Mouse (Mus musculus) lung, postnatal 10 days (tissue): ENCODE results near the gene Irf2bp1.
A peak's percentile ranks its signal among the peaks of the same experiment; 100 is the strongest.

Experiments
- DNase-seq: peaks from one replicate; pipeline ENCODE4 v3.0.0; 2021

Irf2bp1 gene

DNA sequence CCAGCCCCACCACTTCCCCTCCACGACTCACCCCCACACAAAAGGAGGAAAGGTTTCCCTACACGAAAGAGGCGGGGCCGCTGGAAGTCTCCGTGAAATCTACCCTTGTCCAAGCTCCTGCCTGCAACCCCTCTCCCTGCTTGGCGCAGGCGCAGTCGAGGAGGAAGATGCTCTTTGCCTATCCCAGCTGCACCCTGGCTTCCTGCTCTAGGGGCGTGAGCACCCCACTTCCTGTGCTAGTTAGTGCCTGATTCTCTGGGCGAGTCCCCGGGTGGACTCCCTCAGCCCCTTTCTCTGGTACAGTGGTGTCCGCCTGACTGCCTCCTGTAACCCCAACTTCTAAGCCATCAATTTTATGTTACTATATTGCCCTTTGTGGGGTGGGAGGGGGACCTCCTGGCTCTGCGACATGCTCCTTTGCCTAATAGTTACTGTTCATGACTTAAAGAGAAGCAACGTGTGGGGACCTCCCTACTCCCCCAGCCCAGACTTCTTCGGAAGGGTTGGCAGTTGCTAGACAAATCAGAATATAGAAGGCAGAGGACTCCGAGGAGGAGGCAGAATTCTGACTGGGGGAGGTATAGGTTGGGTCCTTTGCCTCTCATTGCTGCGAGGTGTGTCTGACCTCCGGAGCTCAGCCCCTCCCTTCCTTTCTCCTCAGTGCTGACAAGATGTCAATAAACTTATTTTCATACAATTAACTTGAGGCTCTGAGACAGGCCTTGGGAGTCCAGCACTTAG lies 2.6 kb upstream of the Irf2bp1 start:
- DNase-seq: peak; percentile 87

DNA sequence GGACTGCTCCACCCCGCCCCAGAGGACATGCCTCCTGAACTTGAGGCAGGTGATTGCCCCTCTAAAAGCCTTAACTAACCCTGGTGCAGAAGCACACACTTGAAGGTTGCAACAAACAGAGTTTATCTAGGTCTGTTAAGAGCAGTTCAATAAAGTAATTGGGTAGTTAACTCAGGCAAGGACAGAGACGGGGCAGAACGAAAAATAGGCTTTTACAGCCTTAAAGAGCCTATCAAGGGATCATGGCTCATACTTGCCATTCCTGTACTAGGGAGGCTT lies 2.1 kb upstream of the Irf2bp1 start:
- DNase-seq: no peak

DNA sequence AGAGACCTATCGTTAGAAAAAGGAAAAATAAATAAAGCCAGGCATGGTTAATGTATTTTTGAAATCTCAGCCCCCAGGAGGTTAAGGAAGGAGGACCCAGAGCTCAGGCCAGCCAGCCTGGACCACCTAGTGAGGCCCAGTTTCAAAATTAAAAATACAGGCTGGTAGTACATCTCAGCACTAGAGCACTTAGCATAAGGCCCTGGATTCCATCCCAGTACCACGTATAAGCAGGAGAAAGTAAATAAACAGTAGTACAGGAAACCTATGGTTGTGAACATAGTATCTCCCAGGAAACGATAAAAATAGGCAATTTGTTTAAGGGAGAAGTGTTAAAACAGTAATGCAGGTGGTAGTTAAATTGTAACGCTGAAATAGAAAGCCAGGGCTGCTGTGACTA lies 1.7 kb upstream of the Irf2bp1 start:
- DNase-seq: no peak

DNA sequence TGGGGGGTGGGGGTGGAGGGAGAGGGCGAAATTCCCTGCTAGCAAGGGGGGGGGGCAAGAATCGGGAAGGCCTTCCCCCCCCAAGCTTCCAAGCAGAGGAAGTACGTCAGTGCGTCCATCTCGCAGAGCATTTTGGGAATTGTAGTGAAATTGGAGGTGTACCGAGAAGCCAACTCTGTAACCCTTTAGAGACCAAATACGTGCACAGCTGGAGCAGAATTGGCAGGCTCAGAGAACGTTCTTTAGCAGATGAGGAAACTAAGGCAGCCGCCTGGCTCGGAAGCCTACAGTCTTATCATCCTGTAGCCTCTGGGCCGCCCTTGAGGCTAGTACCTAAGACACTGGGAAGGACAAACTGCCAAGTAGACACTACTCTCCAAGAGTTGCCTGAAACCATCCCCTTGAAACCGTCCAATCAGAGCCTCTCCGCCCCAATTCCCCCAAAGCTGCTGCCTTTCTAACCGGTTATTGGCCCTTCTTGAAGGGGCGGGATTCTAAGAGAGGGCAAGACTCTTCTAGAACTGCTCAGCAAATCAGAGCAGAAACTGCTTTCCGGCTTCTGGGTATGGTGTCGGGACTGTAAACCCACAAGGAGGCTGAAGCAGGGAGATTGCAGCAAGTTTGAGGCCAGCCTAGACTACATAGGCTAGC lies 871 bp upstream of the Irf2bp1 start:
- peak; percentile 89 for DNase-seq

DNA sequence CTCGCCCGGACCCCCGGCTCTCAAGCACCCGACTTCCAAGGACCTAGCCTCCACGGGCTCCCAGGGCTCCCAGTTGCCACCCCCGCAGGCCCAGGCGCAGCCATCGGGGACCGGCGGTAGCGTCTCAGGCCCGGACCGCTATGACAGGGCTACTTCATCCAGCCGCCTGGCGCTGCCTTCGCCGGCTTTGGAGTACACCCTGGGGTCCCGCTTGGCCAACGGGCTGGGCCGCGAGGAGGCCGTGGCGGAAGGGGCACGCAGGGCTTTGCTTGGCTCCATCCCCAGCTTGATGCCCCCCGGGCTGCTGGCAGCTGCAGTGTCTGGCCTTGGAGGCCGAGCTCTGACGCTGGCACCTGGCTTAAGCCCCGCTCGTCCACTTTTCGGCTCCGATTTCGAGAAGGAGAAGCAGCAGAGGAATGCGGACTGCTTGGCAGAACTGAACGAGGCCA lies 811 bp downstream of the Irf2bp1 start:
- DNase-seq: peak; percentile 34

DNA sequence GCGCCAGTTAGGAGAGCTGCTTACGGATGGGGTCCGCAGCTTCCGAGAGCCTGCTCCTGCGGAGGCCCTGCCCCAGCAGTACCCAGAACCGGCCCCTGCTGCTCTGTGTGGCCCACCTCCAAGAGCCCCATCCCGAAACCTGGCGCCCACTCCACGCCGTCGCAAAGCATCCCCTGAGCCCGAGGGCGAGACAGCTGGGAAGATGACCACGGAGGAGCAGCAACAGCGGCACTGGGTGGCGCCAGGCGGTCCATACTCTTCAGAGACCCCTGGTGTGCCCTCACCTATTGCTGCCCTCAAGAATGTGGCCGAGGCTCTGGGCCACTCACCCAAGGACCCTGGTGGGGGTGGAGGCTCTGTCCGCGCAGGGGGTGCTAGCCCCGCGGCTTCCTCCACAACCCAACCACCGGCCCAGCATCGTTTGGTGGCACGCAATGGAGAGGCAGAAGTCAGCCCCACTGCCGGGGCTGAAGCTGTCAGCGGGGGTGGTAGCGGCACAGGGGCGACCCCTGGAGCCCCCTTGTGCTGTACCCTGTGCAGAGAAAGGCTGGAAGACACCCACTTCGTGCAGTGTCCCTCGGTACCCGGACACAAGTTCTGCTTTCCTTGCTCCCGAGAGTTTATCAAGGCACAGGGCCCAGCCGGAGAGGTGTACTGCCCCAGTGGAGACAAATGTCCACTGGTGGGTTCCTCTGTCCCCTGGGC lies 1.7 kb downstream of the Irf2bp1 start:
- DNase-seq: no peak

DNA sequence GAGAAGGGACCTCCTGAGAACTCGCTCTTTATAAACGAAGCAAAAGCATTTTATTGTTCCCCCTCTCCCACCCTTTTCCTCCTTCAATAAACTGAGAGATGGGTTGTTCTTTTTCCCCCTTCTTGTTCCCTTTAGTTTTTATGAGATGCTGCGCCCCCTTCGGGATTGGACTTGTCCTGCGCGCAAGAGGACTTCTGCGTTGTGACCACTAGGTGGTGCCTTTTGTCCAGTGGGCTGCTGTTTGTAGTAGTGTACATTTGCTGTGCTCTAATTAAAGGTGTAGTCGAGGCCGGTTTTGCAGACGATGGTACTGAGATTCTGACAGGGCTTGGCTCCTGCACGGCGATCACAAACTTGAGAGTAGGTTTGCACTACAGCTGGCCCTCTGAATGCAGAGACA lies 2.6 kb downstream of the Irf2bp1 start:
- peak; percentile 92 for DNase-seq

DNA sequence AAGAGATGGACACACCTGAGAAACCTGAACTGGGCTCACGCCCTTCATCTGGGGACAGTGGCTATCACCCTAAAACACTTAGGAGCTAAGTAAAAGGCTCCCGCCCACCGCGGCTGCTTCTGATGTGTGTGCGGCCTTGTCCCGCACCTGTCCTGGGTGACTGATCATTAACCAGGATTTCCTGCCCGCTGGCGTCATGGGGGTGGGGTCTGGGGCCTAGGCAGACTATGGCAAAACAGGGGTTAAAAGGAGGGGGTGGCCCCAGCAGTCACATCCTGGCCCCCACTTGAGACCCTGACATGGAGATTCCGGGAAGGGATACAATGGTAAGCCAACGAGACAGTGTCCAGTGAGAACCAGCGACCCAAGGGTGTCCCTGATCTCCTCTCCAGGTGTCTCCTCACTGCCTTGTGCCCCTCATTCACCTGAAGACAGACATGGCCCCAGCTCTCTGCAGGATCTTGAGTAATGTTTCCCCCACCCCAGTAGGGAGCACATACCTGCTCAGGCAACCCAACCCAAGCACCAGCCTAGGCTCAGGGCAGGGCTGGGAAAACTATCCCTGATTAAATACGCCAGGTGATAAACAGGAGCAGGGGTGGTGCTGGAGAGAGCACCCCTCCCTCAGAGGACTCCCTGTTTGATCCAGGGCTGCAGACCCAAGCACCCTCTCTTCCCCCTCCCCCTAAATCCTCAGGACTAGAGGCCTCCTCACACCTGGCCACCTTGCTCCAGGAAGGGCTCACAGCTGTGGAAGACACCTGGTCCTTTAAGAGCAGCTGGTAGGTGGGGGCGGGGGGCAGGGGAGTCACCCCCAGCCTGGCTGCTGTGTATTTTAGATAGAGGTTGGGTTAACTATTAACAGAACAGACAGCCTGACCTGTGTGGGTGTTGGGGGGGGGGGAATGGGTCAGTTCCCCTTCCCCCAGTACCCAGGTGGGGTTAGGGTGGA lies 3.5 kb downstream of the Irf2bp1 start:
- DNase-seq: no peak

DNA sequence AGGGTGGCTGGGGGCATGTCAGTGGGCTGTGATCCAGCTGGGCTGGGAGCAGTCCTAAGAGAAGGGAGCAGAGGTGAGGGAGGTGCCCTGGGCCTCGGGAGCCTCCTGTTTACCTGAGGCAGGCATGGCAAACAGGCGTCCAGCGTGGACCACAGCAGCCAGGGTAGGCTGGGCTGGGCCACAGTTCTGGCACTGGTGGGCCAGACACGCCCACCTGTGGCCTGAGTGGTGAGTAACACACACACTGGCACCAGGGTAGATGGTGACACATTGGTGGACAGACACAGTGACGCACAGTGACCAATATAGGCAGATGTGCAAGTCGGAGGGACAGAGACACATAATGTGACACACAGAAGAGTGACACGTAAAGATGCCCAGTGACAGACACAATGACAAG lies 6.7 kb downstream of the Irf2bp1 start:
- DNase-seq: no peak

DNA sequence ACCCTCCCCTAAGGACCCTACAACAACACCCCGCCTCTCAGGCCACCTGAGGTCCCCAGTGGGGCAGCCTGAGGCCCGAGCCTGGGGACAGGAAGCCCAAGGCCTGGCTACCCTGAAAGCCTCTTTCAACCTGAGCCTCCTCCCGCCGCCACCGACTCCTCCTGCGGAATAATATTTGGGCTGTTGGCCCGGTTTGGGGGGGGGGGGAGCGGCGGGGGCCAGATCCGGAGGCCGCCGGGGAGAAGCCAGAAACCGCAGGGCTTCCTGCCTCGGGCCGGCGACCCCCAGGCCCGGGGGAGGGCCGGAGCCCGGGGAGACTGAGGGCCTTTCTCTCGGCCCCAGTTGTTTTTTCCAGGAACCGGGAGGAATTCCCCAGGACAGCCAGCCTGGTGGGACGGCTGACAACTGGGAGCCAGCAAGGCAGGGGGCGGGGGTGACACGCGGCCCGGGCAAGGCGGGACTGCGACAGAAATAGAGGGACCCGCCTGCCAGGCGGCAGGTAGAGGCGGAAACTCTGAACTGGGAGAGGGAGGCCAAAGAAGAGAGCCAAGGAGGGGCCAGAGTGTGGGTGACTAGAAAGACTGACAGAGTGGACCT lies 8.3 kb downstream of the Irf2bp1 start:
- DNase-seq: peak; percentile 62

DNA sequence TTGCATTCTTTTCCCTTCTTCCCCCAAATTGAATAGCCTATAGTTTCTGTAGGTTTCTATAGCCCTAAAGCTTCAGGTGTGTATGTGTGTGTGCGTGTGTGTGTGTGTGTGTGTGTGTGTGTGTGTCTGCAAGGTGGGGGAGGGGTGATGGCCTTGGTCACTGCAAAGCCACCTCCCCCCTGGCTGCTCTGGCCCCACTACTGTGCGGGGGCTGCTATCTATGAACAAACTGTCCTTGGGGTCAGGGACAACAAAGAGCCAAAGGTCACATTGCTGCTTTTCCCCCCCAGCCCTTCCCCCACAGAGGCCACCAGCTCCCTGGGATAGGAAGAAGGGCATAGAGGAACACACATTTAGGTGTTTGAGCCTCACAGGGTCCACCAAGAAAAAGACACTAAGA lies 9.0 kb downstream of the Irf2bp1 start:
- no peak for DNase-seq

DNA sequence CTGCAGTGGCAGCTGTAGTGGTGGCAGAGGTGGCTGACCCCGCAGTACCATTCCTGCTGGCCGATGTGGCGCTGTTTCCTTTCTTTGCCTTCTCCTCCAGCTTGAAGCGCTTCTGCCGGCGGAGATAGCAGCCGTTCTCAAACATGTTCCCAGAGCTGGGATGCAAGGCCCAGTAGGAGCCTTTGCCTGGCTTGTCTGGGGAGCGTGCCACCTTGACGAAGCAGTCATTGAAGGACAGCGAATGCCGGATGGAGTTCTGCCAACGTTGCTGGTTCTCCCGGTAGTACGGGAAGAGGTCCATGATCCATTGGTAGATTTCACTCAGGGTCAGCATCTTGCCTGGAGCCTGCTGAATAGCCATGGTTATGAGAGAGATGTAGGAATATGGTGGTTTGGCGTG lies 10.6 kb downstream of the Irf2bp1 start:
- DNase-seq: no peak

DNA sequence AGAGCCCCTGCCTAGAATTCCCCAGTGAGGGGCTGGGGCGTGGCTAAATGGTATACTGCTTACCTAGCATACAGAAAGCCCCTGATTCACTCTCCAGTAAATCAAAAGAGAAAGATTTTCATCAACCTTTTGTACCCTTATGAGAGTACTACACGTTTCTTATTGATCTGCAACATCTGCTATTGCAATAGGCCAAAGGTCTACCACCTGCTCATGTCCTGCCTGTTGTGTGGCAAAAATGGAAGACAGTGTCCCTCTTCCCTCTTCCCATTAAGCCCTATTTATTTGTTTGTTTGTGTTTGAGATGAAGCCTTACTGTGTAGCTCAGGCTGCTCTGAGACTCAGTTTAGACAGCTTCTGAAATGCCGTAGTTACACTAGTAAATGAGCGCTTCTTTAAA lies 12.2 kb downstream of the Irf2bp1 start:
- no peak for DNase-seq

DNA sequence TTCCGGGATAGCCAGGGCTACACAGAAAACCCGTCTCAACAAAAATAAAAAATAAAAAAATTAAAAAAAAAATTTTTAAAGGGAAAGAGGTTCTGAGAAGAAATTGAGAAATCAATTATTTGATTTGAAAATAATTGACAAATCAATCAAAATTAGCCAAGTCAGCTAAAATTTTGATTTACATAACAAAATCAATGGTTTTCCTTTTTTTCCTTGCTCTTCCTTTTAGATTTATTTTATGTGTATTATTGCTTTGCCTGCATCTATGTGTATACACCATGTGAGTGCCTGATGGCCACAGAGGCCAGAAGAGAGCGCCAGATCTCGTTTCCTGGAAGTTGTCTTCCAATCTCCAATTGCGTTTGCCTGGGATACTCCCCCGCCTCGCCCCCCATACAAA lies 14.1 kb downstream of the Irf2bp1 start:
- DNase-seq: no peak

DNA sequence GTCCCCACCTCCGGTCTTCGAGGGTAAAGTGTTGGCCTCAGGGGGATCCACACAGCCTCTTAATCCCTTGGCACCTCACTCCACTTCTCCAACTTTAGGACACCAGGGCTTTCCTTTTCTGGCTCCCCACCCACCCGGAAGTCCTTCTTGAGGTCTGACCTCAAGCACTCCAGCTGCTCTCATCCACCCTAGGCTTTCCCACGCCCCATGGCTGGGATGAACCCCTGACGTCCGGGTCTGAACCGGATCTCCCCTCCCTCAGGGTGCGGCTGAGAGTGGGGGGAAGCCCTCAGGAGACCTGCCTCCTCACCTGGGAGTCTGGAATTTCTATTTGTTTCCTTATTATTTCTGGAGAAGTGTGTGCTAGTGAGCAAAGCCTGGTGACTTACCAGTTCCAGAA lies 17.2 kb downstream of the Irf2bp1 start:
- no peak for DNase-seq

DNA sequence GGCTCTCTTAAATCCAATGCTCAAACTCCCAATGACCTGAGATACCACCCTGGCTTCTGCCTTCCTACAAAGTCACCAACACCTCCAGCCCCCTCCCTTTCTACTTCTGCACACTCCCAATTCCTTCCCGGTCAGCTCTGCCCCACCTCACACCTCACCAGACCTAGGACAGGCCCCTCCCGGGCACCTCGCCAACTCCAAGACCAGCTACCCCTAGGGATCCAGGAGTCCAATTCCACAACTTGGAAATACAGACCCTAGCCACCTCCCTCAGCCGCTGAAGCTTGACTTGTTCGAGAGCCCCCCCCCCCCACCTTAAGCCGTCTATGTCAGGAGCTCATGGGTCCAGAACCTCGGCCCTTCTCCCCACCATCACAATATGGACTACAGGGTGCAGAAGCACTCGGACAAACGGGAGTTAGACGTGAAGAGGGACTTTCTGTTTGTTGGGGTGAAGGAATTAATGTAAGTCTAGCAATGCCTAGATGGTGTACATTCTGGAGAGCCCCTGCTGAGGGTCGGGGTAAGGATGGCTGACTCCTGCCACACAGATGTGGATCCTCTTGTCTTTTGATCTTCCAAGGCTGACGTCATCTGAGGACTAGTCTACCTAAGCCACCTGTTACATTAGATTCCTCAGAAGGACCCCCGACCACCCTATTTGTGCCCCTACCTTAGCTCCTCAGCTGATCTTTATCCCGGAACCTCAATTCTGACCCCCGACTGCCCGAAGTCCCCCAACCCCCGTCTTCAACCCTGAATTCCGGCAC lies 18.5 kb downstream of the Irf2bp1 start:
- DNase-seq: no peak

DNA sequence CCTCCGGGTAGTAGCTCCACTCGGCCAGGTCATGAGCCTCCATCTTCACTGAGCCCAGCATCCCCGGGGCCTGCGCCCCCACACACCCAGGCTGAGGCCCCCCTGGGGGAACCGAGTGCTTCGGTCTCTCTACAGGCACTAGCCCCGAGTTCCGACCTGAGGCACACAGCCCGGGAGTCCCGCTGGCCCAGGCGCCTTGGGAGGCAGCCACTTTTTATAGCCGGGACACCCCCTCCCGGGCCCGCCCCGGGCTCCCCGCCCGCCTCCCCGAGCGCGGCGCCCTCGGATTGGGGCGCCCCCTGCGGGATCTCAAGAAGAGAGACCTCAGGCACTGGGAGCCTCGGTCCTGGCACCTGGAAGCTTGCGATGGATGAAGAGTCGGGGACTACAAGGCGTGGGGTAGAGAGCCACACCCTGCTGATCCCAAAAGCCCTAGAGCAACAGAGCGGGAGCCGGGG lies 19.5 kb downstream of the Irf2bp1 start, which contains the start of gene Foxa3:
Foxa3 (minus strand) TSS at position 182 of the 458 bp plus-strand sequence.
- DNase-seq: peak; percentile 52

DNA sequence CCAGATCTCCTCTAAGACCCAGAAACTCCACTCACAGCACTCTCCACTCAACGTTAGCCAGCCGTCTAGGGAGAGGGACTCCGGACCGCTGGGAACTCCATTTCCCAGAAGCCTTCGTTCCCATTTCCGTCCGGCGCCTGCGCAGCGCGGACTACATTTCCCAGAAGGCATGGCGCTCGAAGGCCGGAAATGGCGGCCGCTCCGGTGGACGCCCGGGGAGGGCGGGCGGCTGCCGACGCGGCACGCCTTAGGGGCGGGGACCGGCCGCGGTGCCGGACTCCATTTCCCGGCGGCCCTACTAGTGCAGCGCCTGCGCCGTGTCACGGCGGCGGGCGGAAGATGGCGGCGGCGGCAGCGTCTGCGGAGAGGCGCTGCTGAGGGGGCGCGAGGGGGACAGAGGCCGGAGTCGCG lies 20.3 kb downstream of the Irf2bp1 start, which contains the start of gene Sympk:
Sympk (plus strand) TSS at position 282 of the 411 bp plus-strand sequence.
- peak; percentile 97 for DNase-seq

DNA sequence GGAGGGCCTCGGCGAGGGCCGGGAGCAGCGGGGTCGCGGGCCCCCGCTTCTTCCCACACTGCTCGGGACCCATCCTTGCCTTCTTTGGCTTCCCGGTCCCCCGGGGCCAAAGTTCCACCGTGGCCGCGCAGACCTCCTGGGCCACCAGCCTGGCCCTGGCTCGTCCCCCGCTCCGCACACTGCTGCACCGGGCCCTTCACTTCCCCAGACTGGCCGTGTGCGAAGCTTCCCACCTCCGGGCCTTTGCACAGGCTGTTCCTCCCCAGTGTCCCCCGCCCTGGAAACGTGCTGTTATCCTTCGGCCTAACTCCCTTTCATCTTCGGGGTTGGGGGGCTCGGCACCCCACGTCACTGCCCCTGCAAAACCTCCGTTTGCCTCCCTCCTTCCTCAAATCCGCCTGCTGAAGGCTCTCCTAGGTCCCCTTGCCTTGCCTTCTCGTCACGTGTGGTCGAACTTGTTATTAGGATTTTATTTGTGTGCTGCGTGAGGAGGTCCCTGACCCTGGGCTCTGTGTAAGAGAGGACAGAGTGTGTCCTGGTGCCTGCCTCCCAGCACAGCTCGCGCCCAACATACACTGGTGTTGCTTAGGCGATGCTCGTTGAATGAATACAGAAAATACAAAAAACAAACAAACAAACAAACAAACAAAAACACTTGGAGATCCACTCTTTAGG lies 20.9 kb downstream of the Irf2bp1 start:
- peak; percentile 41 for DNase-seq

DNA sequence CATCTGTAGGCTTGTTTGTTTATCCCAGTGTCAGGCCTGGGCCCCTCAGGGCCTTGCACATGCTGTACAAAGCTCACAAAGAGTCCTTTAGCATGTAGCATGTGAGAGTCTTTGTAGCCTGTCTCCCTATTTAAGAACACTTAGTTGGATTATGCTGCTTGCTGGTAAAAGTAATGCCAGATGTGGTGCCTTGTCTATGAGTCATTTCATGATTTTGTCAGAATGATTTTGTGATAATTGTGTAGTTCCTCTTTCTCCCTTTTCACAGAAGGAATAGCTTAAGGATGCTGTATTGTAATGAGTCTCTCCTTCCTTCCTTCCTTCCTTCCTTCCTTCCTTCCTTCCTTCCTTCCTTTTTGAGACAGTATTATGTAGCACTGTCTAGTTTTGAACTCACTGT lies 24.2 kb downstream of the Irf2bp1 start:
- no peak for DNase-seq

DNA sequence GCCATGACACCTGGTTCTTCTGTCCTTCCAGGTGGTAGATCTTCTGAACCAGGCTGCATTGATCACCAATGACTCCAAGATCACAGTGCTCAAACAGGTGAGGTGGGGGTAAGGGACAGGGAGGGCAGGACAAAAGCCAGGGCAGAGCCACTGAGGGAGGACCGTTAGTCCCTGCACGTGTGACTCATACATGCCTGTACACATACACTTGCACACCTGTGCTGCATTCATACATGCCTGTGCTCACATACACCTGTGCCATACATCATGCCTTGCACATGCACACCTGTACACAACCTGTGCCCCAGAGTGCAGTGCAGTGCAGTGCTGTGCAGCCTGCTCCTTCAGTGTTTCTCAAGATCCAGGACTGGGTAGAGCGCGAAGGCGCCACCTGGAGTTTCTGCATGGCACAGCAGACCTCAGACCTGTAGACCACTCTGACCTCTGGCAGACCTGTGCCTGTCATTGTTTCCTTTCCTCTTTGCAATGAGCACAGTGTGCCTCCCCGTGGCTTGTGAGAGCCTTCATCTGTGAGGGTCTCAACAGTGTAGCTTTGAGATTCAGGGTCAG lies 25.3 kb downstream of the Irf2bp1 start:
- DNase-seq: peak; percentile 72
